Mouse (Mus musculus): ENCODE results near the gene Gabrg3.

GRCm38 (mm10) chr7:56779122-56779521, 607.9 kb downstream of the Gabrg3 start:
- TF ChIP-seq GATA1 (IDR thresholded peaks at IDR 0.05; ENCODE audit: low read length) (no peak), TAL1 (IDR thresholded peaks at IDR 0.05; ENCODE audit: low read length) (no peak)
